Mouse (Mus musculus): ENCODE data around the gene Bicd2.

DNA sequence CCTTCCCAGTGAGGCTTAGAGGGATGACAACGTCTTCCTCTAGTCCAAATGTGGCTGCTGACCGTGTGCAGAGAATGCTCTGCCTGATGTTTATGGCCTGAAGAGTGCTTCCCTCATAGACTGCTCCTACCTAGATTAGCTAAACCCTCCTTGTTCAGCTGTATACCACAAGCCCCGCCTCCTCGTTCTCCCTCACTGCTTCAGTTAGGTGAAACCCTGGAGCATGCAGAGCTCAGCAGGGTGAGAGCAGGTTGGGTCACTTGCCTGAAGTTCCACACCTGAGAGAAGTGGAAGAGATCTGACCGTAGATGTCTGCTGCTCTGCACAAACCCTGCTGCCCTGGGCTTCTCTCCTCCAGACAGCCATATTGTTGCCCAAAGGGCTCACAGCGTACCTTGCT is 33.3 kb downstream of the Bicd2 start:
- TF ChIP-seq MAFK (IDR thresholded peaks at IDR 0.05; ENCODE audit: insufficient read depth, low read depth, low read length), result no peak
- no peak for TF ChIP-seq CHD2 (IDR thresholded peaks at IDR 0.05; ENCODE audit: low read depth, low read length)
- TF ChIP-seq HCFC1 (IDR thresholded peaks at IDR 0.05; ENCODE audit: borderline replicate concordance, insufficient read depth, low read length), result no peak
- no peak for TF ChIP-seq ZNF384 (IDR thresholded peaks at IDR 0.05; ENCODE audit: low read depth, low read length)
